Mouse (Mus musculus) embryonic facial prominence, embryonic 10.5 days (tissue): Measurements from ENCODE around the gene Ankrd33b. TPM values are rescaled to one million over a fixed set of nuclear protein-coding genes. Genes with fewer than 3 reads are reported as not detected.

Source experiments
- DNase-seq: peaks from one replicate; pipeline ENCODE4 v3.0.0-alpha.2; 2017; ENCODE audit warnings: low spot score
- H3K27ac ChIP-seq: fragments of 300-500 bp; sonication (generic); replicated peaks from 2 replicates; pipeline ENCODE4 v1.5.1; 2016; ENCODE audit warnings: mild to moderate bottlenecking
- H3K27me3 ChIP-seq: fragments of 300-500 bp; sonication (generic); replicated peaks from 2 replicates; pipeline ENCODE4 v1.6.1; 2016; ENCODE audit warnings: low read depth, mild to moderate bottlenecking; ENCODE audit not compliant: poor library complexity, severe bottlenecking
- H3K36me3 ChIP-seq: fragments of 300-500 bp; sonication (generic); replicated peaks from 2 replicates; pipeline ENCODE4 v1.6.1; 2016; ENCODE audit warnings: mild to moderate bottlenecking, moderate library complexity
- H3K4me1 ChIP-seq: fragments of 300-500 bp; sonication (generic); 2 replicates; pipeline ENCODE4 v1.6.1; 2016
- H3K4me3 ChIP-seq: fragments of 300-500 bp; sonication (generic); 2 replicates; pipeline ENCODE4 v1.5.1; 2016; ENCODE audit warnings: mild to moderate bottlenecking, moderate library complexity
- H3K9me3 ChIP-seq: fragments of 300-500 bp; sonication (generic); 2 replicates; pipeline ENCODE4 v1.6.1; 2016; ENCODE audit warnings: mild to moderate bottlenecking
- WGBS: fragments of 180-500 bp; shearing (Covaris S2); methylation state at CpG from one replicate; pipeline ENCODE4 v1.1.7; 2016; 5-methylcytosine and 5-hydroxymethylcytosine counted together
- polyA plus RNA-seq: library from polyadenylated mRNA; unstranded; fragments of >200 nt; fragmentation: Nextera tagmentation; extraction: Ambion mirVana; gene quantifications from 2 replicates; pipeline ENCODE4 v1.2.1, GENCODE M21; 2016

Gene Ankrd33b
- polyA plus RNA-seq, 1 experiment from 2014 or later, result 0.67 TPM

DNA sequence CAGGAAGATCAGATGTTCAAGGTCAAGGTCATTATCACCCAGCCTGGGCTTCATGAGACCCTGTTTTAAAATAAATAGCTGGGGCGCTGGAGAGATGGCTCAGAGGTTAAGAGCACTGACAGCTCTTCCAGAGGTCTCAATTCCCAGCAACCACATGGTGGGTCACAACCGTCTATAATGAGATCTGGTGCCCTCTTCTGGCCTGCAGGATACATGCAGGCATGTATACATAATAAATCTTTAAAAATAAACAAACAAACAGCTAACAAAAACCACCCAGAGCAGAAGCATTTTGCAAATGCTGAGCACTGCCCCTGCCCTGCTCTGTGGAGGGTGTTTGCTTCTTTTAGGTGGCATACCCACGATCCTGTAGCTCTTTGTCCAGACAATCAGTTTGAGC, 29.9 kb upstream of the Ankrd33b start:
- WGBS, result 85% methylated on average over 3 of the region's 3 CpGs
- no peak for DNase-seq
- no peaks in the 10 kb centered on the region for H3K36me3 ChIP-seq
- no peaks in the 10 kb centered on the region for H3K9me3 ChIP-seq
- H3K4me1 ChIP-seq, result no peaks in the 10 kb centered on the region
- no peak overlapping the region for H3K4me3 ChIP-seq
- H3K27ac ChIP-seq, result no peak overlapping the region
- no peaks in the 10 kb centered on the region for H3K27me3 ChIP-seq

GRCm38 (mm10) chr15:31396755-31397154, 29.2 kb upstream of the Ankrd33b start:
- Histone ChIP-seq H3K4me3 (no peak overlapping the region), H3K9me3 (no peaks in the 10 kb centered on the region), H3K36me3 (no peaks in the 10 kb centered on the region), H3K4me1 (no peaks in the 10 kb centered on the region), H3K27me3 (no peaks in the 10 kb centered on the region), H3K27ac (no peak overlapping the region)
- 81% methylated on average over 5 of the region's 5 CpGs for WGBS
- no peak for DNase-seq

- 86% methylated on average over 4 of the region's 4 CpGs for WGBS
- Histone ChIP-seq H3K27ac (no peak overlapping the region), H3K4me3 (no peak overlapping the region), H3K9me3 (no peaks in the 10 kb centered on the region), H3K4me1 (no peaks in the 10 kb centered on the region), H3K27me3 (no peaks in the 10 kb centered on the region), H3K36me3 (no peaks in the 10 kb centered on the region)
- no peak for DNase-seq
These were observed 28.5 kb upstream of the Ankrd33b start for GRCm38 (mm10) chr15:31395986-31396385.

DNA sequence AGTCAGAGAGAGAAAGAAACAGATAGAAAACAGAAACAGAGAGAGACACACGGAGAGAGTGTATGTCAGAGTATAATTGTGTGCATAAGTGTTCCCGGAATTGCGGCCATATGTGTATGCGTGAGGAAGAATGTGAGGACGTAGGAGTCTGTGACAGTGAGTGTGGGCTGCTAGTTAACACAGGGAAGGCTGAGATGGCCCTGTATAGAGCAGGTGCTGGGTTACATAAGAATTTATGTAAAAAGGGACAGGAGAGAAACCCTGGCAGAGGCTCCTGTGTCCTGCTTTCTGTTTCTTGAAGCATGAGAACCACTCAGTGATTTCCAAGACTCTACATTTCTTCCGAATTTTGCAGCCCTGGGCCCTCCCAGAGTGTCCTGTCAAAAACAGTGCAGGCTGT, 25.9 kb upstream of the Ankrd33b start:
- H3K4me1 ChIP-seq, result no peaks in the 10 kb centered on the region
- no peaks in the 10 kb centered on the region for H3K9me3 ChIP-seq
- no peak overlapping the region for H3K27ac ChIP-seq
- 84% methylated on average over 6 of the region's 6 CpGs for WGBS
- H3K36me3 ChIP-seq, result no peaks in the 10 kb centered on the region
- DNase-seq, result no peak
- no peaks in the 10 kb centered on the region for H3K27me3 ChIP-seq
- H3K4me3 ChIP-seq, result no peak overlapping the region

DNA sequence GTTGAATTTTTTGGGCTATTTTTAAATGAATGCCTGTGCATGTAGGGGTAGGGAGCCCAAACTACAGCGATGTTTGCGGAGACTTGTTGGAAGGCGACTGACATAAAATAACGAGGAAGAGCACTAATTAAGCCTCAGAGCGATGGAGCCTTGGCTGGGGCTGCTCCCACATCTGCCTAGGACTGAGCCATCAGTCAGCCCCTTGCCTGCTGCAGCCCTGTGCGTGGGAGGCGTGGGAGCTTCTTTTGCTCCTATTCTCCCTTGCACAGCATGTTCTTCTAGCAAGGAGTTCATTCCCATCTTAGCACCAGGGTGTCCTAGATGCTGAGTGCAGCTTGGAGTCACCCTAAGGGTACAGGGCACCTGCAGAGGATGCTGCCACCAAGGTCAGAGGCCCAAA, 25.2 kb upstream of the Ankrd33b start:
- no peaks in the 10 kb centered on the region for H3K36me3 ChIP-seq
- no peak for DNase-seq
- no peak overlapping the region for H3K27ac ChIP-seq
- no peaks in the 10 kb centered on the region for H3K27me3 ChIP-seq
- no peaks in the 10 kb centered on the region for H3K4me1 ChIP-seq
- no peaks in the 10 kb centered on the region for H3K9me3 ChIP-seq
- H3K4me3 ChIP-seq, result no peak overlapping the region
- WGBS, result 81% methylated on average over 7 of the region's 7 CpGs

DNA sequence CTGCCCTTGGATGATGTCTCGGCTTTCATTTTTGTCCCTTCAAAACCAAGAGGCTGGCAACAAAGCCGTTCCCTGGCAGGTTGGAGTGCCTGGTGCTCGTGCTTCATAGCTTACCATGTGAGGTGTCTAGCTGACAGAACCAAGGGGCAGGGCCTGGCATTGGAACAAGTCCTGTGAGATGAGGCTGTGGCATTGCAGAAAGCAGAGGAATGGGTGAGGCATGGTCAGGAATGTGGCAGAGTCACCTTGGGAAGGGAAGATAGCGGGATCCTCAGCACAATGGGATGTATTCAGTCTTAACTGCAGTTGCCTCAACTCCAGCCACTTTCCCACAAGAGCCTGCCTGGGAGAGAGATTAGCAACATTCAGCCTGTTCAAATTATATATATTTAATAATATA, 24.6 kb upstream of the Ankrd33b start:
- no peak for DNase-seq
- Histone ChIP-seq H3K4me3 (no peak overlapping the region), H3K27ac (no peak overlapping the region), H3K4me1 (no peaks in the 10 kb centered on the region), H3K9me3 (peaks cover 5% of the 10 kb centered on the region), H3K27me3 (no peaks in the 10 kb centered on the region), H3K36me3 (no peaks in the 10 kb centered on the region)
- 85% methylated on average over 4 of the region's 4 CpGs for WGBS

GRCm38 (mm10) chr15:31381936-31382468, 14.5 kb upstream of the Ankrd33b start:
- DNase-seq, result no peak
- Histone ChIP-seq H3K4me1 (no peaks in the 10 kb centered on the region), H3K4me3 (no peak overlapping the region), H3K9me3 (peaks cover 2% of the 10 kb centered on the region), H3K36me3 (no peaks in the 10 kb centered on the region), H3K27ac (no peak overlapping the region), H3K27me3 (no peaks in the 10 kb centered on the region)
- 71% methylated on average over 11 of the region's 11 CpGs for WGBS

- Histone ChIP-seq H3K9me3 (no peaks in the 10 kb centered on the region), H3K4me3 (no peak overlapping the region), H3K27ac (no peak overlapping the region), H3K36me3 (no peaks in the 10 kb centered on the region), H3K4me1 (no peaks in the 10 kb centered on the region), H3K27me3 (no peaks in the 10 kb centered on the region)
- 88% methylated on average over 3 of the region's 3 CpGs for WGBS
- DNase-seq, result no peak
These were observed 11.9 kb upstream of the Ankrd33b start for GRCm38 (mm10) chr15:31379471-31379870.

DNA sequence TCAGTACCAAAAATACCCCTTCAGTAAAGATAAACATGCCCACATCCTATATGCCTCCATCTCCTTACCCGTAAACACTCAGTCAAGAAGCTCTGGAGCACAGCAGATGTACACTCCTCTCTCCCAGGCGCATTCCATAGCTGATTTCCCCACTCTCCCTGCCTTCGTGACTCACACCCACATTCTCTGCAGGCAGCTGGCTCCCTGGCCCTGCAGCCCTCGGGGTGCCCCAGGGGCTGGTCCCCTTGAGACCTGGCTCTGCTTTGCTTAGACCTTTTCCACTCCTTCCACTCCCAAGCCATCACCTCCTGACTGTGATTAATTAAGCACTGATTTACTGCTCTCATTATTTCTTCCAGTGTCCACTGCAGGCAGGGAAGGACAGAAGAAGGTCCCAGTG, 7.7 kb upstream of the Ankrd33b start:
- H3K9me3 ChIP-seq, result 0 out of 2 replicates have a peak, but pooled peaks cover 3% of the 10 kb centered on the region
- no peak overlapping the region for H3K4me3 ChIP-seq
- 62% methylated on average over 4 of the region's 4 CpGs for WGBS
- no peak overlapping the region for H3K27ac ChIP-seq
- no peak for DNase-seq
- peaks cover 11% of the 10 kb centered on the region for H3K27me3 ChIP-seq
- H3K4me1 ChIP-seq, result no peaks in the 10 kb centered on the region
- H3K36me3 ChIP-seq, result no peaks in the 10 kb centered on the region

- DNase-seq, result no peak
- Histone ChIP-seq H3K36me3 (no peaks in the 10 kb centered on the region), H3K27me3 (peaks cover 71% of the 10 kb centered on the region), H3K9me3 (0 out of 2 replicates have a peak, but pooled peaks cover 3% of the 10 kb centered on the region), H3K4me1 (peaks cover 42% of the 10 kb centered on the region), H3K4me3 (no peak overlapping the region), H3K27ac (no peak overlapping the region)
- WGBS, result 8% methylated on average over 12 of the region's 12 CpGs
These were observed 1.6 kb upstream of the Ankrd33b start for GRCm38 (mm10) chr15:31369125-31369612.

GRCm38 (mm10) chr15:31368556-31368955, 1.0 kb upstream of the Ankrd33b start:
- Histone ChIP-seq H3K4me1 (peaks cover 42% of the 10 kb centered on the region), H3K9me3 (0 out of 2 replicates have a peak, but pooled peaks cover 3% of the 10 kb centered on the region), H3K4me3 (no peak overlapping the region), H3K27ac (no peak overlapping the region), H3K36me3 (no peaks in the 10 kb centered on the region), H3K27me3 (peaks cover 77% of the 10 kb centered on the region)
- DNase-seq, result peak; percentile 28
- WGBS, result 16% methylated on average over 8 of the region's 8 CpGs

DNA sequence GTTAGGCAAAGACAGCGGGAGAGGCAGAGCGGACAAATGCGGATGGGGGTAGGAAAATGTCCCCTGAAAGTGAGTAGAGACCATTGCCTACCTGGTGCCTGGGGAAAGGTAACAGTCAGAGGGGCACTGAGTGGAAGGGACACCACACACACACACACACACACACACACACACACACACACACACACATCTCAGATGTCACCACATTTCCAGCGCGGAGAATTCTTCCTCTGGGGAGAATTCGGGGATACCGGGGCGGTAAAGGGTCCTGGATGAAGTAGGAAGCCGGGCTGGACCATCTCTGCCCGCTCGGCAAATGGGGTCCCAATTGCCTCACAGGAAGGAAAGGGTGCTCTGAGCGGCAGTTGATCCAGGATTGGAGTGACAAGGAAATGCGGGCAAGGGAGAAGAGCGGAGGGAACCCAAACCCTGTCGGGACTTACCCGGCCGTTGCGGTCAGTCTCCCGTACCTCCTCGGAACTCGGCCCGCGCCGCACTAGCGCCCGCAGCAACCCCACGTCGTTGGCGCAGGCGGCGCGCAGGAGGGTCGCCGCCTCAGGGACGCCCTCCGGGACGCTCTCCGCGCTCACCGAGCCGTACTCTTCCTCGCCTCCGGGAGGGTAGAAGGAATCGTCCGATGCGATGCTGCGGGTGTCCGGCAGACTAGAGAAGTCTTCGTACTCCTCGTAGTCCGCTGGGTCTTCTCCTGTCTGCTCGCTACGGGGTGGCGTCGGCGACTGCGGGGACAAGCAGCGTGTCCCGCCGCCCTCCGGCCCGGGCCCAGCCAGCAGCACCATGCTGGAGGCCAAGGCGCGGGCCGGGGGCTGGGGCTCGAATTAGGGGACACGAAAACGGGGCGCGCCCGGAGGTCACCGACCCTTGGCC, 688 bp downstream of the Ankrd33b start:
- DNase-seq, result peak; percentile 59
- Histone ChIP-seq H3K4me3 (peak overlapping the region; percentile 75), H3K27me3 (peaks cover 93% of the 10 kb centered on the region), H3K4me1 (peaks cover 42% of the 10 kb centered on the region), H3K9me3 (0 out of 2 replicates have a peak, but pooled peaks cover 3% of the 10 kb centered on the region), H3K36me3 (no peaks in the 10 kb centered on the region), H3K27ac (peak overlapping the region; percentile 58)
- WGBS, result under 1% methylated on average over 72 of the region's 72 CpGs
